Mouse (Mus musculus): ENCODE data around the gene Cxcl3.
"Not testable (repeated sequence)": the region's sequence is repeated elsewhere in the genome, so short reads cannot be mapped to it uniquely, and the experiment has no call there.

DNA sequence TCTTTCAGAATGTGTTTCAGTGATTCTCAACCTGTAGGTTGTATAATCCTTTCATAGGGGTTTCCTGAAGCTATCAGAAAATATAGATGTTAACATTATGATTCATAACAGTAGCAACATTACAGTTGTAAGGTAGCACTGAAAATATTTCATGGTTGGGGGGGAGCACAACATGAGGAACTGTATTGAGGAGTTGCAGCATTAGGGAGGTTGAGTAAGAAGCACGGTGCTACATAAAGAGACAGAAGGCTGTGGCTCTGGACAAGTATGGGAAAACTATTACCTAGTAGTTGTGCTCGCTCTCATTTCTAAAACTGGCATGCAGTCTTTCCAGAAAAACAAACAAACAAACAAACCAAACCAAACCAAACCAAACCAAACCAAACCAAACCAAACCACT, 9.5 kb downstream of the Cxcl3 start:
- not testable (repeated sequence) for TF ChIP-seq POLR2A (IDR thresholded peaks at IDR 0.05; ENCODE audit: borderline replicate concordance, extremely low read depth, low read depth, low read length); CTCF (IDR thresholded peaks at IDR 0.05; ENCODE audit: insufficient read depth, low read length)

Data from lung, adult 2 months (tissue).